Mouse (Mus musculus) forebrain, embryonic 10.5 days (tissue): ENCODE measurements around the gene Eif1ad. TPM values are rescaled to one million over a fixed set of nuclear protein-coding genes. Genes with fewer than 3 reads are reported as not detected.

Experiments used
- DNase-seq: peaks from one replicate; pipeline ENCODE4 v3.0.0-alpha.2; 2017; ENCODE audit warnings: low spot score; ENCODE audit errors: extremely low spot score
- H3K27ac ChIP-seq: fragments of 300-500 bp; sonication (generic); 2 replicates; pipeline ENCODE4 v1.5.1; 2016; ENCODE audit warnings: mild to moderate bottlenecking
- H3K27me3 ChIP-seq: fragments of 300-500 bp; sonication (generic); 2 replicates; pipeline ENCODE4 v1.6.1; 2016; ENCODE audit warnings: mild to moderate bottlenecking; ENCODE audit not compliant: poor library complexity, severe bottlenecking
- H3K36me3 ChIP-seq: fragments of 300-500 bp; sonication (generic); replicated peaks from 2 replicates; pipeline ENCODE4 v1.6.1; 2016; ENCODE audit warnings: mild to moderate bottlenecking, moderate library complexity
- H3K4me1 ChIP-seq: fragments of 300-500 bp; sonication (generic); 2 replicates; pipeline ENCODE4 v1.6.1; 2016
- H3K4me3 ChIP-seq: fragments of 300-500 bp; sonication (generic); 2 replicates; pipeline ENCODE4 v1.5.1; 2016; ENCODE audit warnings: mild to moderate bottlenecking, moderate library complexity
- H3K9me3 ChIP-seq: fragments of 300-500 bp; sonication (generic); 2 replicates; pipeline ENCODE4 v1.6.1; 2016; ENCODE audit warnings: mild to moderate bottlenecking, moderate library complexity
- WGBS: fragments of 180-500 bp; shearing (Covaris S2); methylation state at CpG from one replicate; pipeline ENCODE4 v1.1.7; 2016; 5-methylcytosine and 5-hydroxymethylcytosine counted together
- polyA plus RNA-seq: library from polyadenylated mRNA; unstranded; fragments of >200 nt; fragmentation: Nextera tagmentation; extraction: Ambion mirVana; gene quantifications from 2 replicates; pipeline ENCODE4 v1.2.1, GENCODE M21; 2016

Eif1ad gene
- polyA plus RNA-seq, 1 experiment from 2014 or later, result 95.3 TPM

DNA sequence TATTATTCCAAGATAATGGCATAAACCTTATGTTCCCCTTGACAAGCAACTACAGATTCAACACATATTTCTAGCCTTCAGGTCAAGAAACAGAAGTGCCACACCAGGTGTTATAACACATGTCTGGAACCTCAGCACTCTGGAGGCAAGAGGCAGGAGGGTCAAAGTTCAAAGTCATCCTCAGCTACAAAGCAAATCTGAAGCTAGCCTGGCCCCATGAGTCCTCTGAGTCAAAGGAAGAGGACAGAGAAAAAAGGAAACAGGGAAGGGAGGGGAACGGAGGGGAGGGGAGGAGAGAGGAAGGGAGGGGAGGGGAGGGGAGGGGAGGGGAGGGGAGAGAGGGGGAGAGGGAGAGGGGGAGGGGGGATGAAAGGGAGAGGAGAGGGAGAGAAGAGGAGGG is 10.5 kb upstream of the Eif1ad start:
- H3K4me3 ChIP-seq, result no peak overlapping the region
- H3K4me1 ChIP-seq, result no peaks in the 10 kb centered on the region
- DNase-seq, result no peak
- H3K27ac ChIP-seq, result no peak overlapping the region
- H3K36me3 ChIP-seq, result peaks cover 4% of the 10 kb centered on the region; the same call in 1 of the 2 replicates
- H3K27me3 ChIP-seq, result no peaks in the 10 kb centered on the region
- H3K9me3 ChIP-seq, result no peaks in the 10 kb centered on the region
- no CpG with 5 or more reads among the region's 1 CpGs for WGBS

DNA sequence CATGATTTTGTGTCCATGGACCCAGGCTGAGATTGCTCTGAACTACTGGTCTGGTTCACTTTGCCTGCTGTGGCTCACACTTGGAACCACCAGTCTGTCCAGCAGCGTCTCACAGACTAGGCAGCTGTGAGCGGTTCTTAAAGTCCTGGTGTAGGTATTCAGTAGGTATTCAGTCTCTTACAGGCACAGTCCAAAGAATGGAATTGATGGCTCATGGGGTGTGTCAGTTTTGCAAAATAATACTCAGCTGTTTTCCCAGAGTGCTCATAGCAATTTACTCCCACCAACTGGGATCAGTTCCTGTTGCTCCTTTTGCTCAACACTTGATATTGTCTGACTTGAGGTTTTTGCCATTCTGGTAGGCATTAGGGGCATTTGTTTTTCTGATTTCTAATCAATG is 4.4 kb upstream of the Eif1ad start:
- 83% methylated on average over 2 of the region's 2 CpGs for WGBS
- DNase-seq, result no peak
- no peaks in the 10 kb centered on the region for H3K9me3 ChIP-seq
- H3K36me3 ChIP-seq, result peaks cover 30% of the 10 kb centered on the region
- H3K4me1 ChIP-seq, result peaks cover 12% of the 10 kb centered on the region
- H3K27me3 ChIP-seq, result no peaks in the 10 kb centered on the region
- no peak overlapping the region for H3K27ac ChIP-seq
- no peak overlapping the region for H3K4me3 ChIP-seq

DNA sequence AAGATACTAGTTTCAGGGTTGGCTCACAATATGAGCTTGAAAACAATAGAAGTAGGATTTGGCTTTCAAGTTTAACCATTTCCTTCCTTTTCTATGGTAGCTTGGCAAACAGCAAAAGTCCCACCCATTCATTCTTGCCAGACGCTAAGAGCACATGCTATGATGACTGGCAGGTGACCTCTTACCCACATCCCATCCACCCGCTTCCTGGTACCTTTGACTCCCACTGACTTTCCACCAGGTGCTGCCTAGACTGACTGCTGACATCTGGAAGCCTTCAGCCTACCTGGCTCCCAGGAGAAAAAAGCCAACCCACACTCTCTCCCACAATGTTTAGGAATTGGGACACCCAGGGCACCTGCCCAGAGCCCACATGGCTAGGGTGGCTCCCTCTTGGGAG is 2.4 kb upstream of the Eif1ad start:
- no peak overlapping the region for H3K4me3 ChIP-seq
- H3K27me3 ChIP-seq, result no peaks in the 10 kb centered on the region
- peaks cover 28% of the 10 kb centered on the region for H3K4me1 ChIP-seq
- peaks cover 42% of the 10 kb centered on the region for H3K36me3 ChIP-seq
- H3K9me3 ChIP-seq, result no peaks in the 10 kb centered on the region
- no peak overlapping the region for H3K27ac ChIP-seq
- 99% methylated on average over 2 of the region's 2 CpGs for WGBS
- no peak for DNase-seq

GRCm38 (mm10) chr19:5365751-5366150 is 790 bp upstream of the Eif1ad start:
- Histone ChIP-seq H3K36me3 (peaks cover 55% of the 10 kb centered on the region), H3K4me1 (peaks cover 28% of the 10 kb centered on the region), H3K27me3 (no peaks in the 10 kb centered on the region), H3K9me3 (no peaks in the 10 kb centered on the region), H3K4me3 (peak overlapping the region; percentile 96), H3K27ac (peak overlapping the region; percentile 99)
- no peak for DNase-seq
- WGBS, result 19% methylated on average over 11 of the region's 11 CpGs

- Histone ChIP-seq H3K27me3 (no peaks in the 10 kb centered on the region), H3K27ac (peak within 1 kb of the TSS; percentile 99), H3K4me1 (peaks cover 28% of the 10 kb centered on the region), H3K9me3 (no peaks in the 10 kb centered on the region), H3K36me3 (peaks cover 68% of the 10 kb centered on the region), H3K4me3 (peak within 1 kb of the TSS; percentile 96)
- WGBS, result under 1% methylated on average over 33 of the region's 33 CpGs
- no peak for DNase-seq
Measured at GRCm38 (mm10) chr19:5367053-5367359, 465 bp downstream of the Eif1ad start, which contains the start of gene Banf1. TSS of gene Banf1 (minus strand) at chr19:5367168.

GRCm38 (mm10) chr19:5367455-5367854 is 914 bp downstream of the Eif1ad start:
- WGBS, result 13% methylated on average over 11 of the region's 11 CpGs
- H3K4me3 ChIP-seq, result peak overlapping the region; percentile 96
- H3K27ac ChIP-seq, result peak overlapping the region; percentile 99
- H3K4me1 ChIP-seq, result peaks cover 28% of the 10 kb centered on the region
- DNase-seq, result no peak
- peaks cover 72% of the 10 kb centered on the region for H3K36me3 ChIP-seq
- H3K27me3 ChIP-seq, result no peaks in the 10 kb centered on the region
- no peaks in the 10 kb centered on the region for H3K9me3 ChIP-seq

GRCm38 (mm10) chr19:5370932-5371331 is 4.4 kb downstream of the Eif1ad start:
- Histone ChIP-seq H3K9me3 (no peaks in the 10 kb centered on the region), H3K36me3 (peaks cover 72% of the 10 kb centered on the region), H3K27ac (no peak overlapping the region), H3K27me3 (no peaks in the 10 kb centered on the region), H3K4me3 (no peak overlapping the region), H3K4me1 (peaks cover 17% of the 10 kb centered on the region)
- DNase-seq, result no peak
- 92% methylated on average over 3 of the region's 3 CpGs for WGBS

DNA sequence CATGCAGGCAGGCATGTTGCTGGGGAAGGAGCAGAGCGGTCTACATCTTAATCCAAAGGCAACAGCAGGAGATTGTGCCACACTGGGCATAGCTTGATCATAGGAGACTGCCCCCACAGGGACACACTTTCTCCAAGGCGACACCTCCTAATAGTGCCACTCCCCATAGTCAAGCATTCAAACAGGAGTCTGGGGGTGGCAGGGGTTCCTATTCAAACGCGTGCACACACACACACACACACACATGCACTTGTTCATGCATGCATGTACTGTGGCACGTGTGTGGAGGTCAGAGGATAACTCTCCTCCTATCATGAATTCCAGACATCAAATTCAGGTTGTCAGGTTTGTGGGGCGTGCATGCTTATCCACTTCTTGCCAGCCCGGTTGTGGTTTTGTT is 6.2 kb downstream of the Eif1ad start:
- Histone ChIP-seq H3K27ac (no peak overlapping the region), H3K4me1 (peaks cover 11% of the 10 kb centered on the region), H3K36me3 (peaks cover 88% of the 10 kb centered on the region), H3K4me3 (no peak overlapping the region), H3K9me3 (no peaks in the 10 kb centered on the region), H3K27me3 (no peaks in the 10 kb centered on the region)
- DNase-seq, result no peak
- 93% methylated on average over 7 of the region's 7 CpGs for WGBS

- H3K4me1 ChIP-seq, result no peaks in the 10 kb centered on the region
- no peak overlapping the region for H3K27ac ChIP-seq
- no peak for DNase-seq
- 83% methylated on average over 4 of the region's 4 CpGs for WGBS
- H3K4me3 ChIP-seq, result no peak overlapping the region
- H3K9me3 ChIP-seq, result no peaks in the 10 kb centered on the region
- peaks cover 90% of the 10 kb centered on the region for H3K36me3 ChIP-seq
- H3K27me3 ChIP-seq, result no peaks in the 10 kb centered on the region
Measured at GRCm38 (mm10) chr19:5374177-5374576, 7.6 kb downstream of the Eif1ad start.

- no peak overlapping the region for H3K27ac ChIP-seq
- H3K4me1 ChIP-seq, result no peaks in the 10 kb centered on the region
- WGBS, result 81% methylated on average over 4 of the region's 4 CpGs
- no peaks in the 10 kb centered on the region for H3K27me3 ChIP-seq
- no peak overlapping the region for H3K4me3 ChIP-seq
- DNase-seq, result no peak
- no peaks in the 10 kb centered on the region for H3K9me3 ChIP-seq
- peaks cover 90% of the 10 kb centered on the region for H3K36me3 ChIP-seq
Measured at GRCm38 (mm10) chr19:5374748-5375147, 8.2 kb downstream of the Eif1ad start.

GRCm38 (mm10) chr19:5377446-5377845 is 10.9 kb downstream of the Eif1ad start:
- H3K9me3 ChIP-seq, result no peaks in the 10 kb centered on the region
- H3K4me1 ChIP-seq, result no peaks in the 10 kb centered on the region
- H3K36me3 ChIP-seq, result peaks cover 90% of the 10 kb centered on the region
- no peak overlapping the region for H3K4me3 ChIP-seq
- DNase-seq, result no peak
- no peaks in the 10 kb centered on the region for H3K27me3 ChIP-seq
- H3K27ac ChIP-seq, result no peak overlapping the region
- WGBS, result 89% methylated on average over 1 of the region's 1 CpGs

GRCm38 (mm10) chr19:5383326-5383725 is 16.8 kb downstream of the Eif1ad start:
- WGBS, result 95% methylated on average over 12 of the region's 12 CpGs
- Histone ChIP-seq H3K4me3 (no peak overlapping the region), H3K4me1 (peaks cover 17% of the 10 kb centered on the region), H3K27me3 (no peaks in the 10 kb centered on the region), H3K27ac (no peak overlapping the region), H3K36me3 (peaks cover 82% of the 10 kb centered on the region), H3K9me3 (no peaks in the 10 kb centered on the region)
- no peak for DNase-seq

- no peak for DNase-seq
- no peaks in the 10 kb centered on the region for H3K9me3 ChIP-seq
- no peak overlapping the region for H3K4me3 ChIP-seq
- H3K27me3 ChIP-seq, result no peaks in the 10 kb centered on the region
- peaks cover 68% of the 10 kb centered on the region for H3K36me3 ChIP-seq
- H3K4me1 ChIP-seq, result peaks cover 25% of the 10 kb centered on the region
- H3K27ac ChIP-seq, result no peak overlapping the region
- WGBS, result 92% methylated on average over 8 of the region's 8 CpGs
Measured at GRCm38 (mm10) chr19:5384715-5385114, 18.2 kb downstream of the Eif1ad start.

DNA sequence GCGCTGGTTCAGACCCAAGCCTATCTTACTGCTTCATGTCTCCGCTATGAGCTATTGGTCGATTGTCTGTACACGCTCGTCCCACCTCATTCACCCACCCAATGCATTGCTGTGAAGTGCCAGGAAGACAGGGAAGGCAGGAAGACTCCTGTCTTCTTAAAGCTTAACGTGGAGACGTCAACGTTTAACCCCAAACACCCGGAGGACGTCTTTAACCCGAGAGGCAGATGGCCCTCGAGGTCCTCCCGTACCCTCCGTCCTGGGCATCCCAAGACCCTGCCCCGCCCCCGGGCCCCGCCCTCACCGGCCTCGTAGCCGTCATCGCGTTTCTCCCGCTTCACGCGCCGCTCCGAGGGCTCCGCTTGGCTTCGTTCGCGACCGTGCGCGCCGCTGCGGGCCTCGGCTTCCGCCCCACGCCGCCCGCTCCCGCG is 21.5 kb downstream of the Eif1ad start:
- Histone ChIP-seq H3K4me1 (peaks cover 39% of the 10 kb centered on the region), H3K4me3 (peak overlapping the region; percentile 100), H3K9me3 (no peaks in the 10 kb centered on the region), H3K36me3 (peaks cover 35% of the 10 kb centered on the region), H3K27me3 (no peaks in the 10 kb centered on the region), H3K27ac (peak overlapping the region; percentile 93)
- DNase-seq, result peak; percentile 39
- under 1% methylated on average over 43 of the region's 43 CpGs for WGBS
